Mouse (Mus musculus): ENCODE data around the gene Mroh8.
"Not testable (repeated sequence)": the region's sequence is repeated elsewhere in the genome, so short reads cannot be mapped to it uniquely, and the experiment has no call there.

The Mroh8 gene

DNA sequence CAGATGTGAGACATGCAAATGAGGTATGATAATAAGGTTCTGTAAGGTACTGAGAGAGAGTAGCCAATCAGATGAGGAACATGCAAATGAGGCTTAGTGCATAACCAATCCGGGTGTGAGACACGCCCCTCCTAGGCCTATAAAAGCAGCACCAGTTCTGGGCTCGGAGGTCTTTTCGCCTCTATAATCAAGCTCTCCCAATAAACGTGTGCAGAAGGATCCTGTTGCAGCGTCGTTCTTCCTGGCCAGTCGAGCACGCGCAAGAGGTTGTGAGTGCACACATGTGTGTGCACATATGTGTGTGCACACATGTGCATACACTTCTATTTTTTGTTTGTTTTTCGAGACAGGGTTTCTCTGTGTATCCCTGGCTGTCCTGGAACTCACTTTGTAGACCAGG lies 80.9 kb downstream of the Mroh8 start:
- not testable (repeated sequence) for DNase-seq (ENCODE audit: low spot score in 2 of 2)

DNA sequence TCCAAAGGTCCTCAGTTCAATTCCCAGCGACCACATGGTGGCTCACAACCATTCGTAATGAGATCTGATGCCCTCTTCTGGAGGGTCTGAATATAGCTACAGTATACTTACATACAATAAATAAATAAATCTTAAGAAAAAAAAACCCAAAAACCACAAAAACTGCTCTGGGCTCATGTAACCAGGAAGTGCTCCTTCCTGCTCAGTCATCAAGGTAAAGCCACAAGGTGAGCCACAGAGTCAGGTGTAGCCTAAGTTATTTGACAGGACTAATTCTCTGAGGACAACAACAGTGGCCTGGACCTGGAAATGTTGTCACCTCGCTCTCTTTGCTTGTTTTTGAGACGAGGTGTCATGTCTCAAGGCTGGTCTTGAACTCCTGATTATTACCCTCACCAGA lies 88.7 kb downstream of the Mroh8 start:
- no peak for DNase-seq (ENCODE audit: low spot score in 2 of 2)

DNA sequence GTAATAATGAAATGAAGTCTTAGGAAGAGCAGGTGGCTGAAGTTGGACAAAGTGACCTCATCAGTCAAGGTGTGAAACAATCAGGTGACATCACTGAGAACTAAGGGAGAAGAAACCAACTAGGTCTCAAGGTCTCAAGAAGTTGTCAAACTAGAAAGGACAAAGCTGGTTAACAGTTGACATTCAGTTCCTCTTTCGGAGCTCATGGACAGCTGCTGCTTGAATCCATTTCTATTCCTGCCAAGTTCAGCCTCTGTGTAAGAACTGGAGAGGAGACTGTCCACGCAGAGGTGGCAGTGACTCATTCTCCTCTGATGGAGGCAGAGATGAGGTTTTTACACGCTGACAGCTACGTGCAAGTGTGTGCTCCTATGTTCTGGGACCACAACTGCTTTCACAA lies 92.1 kb downstream of the Mroh8 start:
- no peak for DNase-seq (ENCODE audit: low spot score in 2 of 2)

DNA sequence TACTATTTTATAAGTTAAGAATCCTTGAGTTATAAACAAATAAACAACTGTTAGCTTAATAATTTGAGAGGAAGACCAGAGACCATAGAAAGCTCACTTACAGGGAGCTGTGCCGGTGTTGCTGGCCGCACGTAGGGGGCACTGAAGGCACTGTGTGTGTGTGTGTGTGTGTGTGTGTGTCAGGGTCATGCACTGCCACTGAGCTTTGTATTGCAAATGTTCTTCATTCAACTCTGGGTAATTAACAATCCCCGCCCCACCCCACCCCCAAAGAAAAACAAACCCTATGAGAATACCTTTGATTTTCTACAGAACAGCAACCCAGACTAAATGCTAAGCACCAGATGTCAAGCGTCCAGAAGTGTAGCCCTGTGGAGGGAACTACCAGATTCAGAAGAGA lies 92.8 kb downstream of the Mroh8 start:
- DNase-seq (ENCODE audit: low spot score in 2 of 2) = no peak

DNA sequence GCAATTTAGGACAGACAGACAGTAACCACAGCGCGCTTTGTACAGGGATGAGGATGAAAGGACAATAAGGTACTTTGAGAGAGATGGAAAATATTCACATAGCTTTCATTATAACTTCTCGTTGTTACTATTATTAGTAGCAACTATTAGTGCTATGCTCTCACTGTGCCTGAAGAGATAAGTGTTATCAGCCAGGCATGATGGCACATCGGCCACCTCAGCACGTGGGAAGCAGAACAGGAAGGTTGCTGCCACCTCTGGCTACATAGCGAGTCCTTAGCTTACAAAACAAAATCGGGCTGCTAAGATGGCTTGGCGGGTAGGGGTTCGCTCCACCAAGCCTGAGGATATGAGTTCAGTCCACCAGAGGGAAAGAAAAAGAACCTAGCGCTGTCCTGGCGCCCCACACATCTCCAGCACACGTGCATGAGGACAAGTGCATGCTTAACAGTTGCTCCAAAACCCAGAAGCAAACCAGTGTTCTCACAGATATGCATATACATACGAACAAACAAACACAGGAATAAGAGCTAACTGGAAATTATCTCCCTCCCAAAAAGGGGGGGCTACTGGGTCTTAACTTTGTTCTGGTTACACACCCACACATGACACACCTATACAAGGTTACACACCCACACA lies 94.2 kb downstream of the Mroh8 start:
- no peak for DNase-seq (ENCODE audit: low spot score in 2 of 2)

DNA sequence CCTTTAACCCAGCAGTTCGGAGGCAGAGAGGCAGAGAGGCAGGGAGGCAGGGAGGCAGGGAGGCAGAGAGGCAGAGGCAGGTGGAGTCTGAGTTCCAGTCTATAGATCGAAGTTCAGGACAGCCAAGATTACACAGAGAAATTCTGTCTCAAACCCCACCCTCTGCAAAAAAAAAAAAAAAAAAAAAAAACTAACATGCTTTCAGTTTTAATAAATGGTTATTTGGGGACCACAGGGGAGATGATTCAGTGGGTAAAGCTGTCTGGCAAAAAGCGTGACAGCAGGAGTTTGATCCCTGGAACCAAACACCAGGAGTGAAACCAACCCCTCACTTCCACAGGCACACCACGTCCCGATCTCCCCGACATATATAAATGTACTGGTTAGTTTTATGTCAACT lies 101.2 kb downstream of the Mroh8 start:
- DNase-seq (ENCODE audit: low spot score in 2 of 2) = no peak

DNA sequence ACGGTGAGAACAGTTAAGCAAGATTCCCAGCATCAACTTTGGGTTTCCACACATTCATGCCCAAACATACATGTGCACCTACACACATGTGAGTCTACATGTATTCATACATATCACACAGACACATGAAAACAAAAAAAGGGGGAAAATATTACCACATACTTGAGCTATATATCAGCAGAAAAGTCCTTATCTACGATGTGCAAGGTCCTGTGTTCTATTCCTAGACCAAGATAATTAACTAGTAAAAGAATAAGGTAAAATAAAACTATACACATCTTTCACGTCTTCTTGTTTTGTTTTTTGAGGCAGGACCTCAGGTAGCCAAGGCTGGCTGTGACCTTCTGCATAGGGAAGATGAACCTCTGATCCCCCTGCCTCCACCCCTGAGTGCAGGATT lies 103.1 kb downstream of the Mroh8 start:
- no peak for DNase-seq (ENCODE audit: low spot score in 2 of 2)

DNA sequence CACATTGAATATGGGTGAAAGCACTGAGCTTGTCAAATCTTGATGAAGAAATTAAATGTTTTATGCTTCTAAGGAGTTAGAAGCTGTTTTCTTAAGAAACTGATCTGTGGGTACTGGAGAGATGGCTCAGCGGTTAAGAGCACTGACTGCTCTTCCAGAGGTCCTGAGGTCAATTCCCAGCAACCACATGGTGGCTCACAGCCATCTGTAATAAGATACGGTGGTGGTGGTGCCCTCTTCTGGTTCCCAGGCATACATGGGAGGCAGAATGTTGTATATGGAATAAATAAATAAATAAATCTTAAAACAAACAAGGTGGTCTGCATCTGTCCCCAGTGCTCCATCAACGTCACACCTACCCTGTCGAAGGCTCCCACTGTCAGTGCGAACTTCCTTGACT lies 104.9 kb downstream of the Mroh8 start:
- DNase-seq (ENCODE audit: low spot score in 2 of 2) = no peak

DNA sequence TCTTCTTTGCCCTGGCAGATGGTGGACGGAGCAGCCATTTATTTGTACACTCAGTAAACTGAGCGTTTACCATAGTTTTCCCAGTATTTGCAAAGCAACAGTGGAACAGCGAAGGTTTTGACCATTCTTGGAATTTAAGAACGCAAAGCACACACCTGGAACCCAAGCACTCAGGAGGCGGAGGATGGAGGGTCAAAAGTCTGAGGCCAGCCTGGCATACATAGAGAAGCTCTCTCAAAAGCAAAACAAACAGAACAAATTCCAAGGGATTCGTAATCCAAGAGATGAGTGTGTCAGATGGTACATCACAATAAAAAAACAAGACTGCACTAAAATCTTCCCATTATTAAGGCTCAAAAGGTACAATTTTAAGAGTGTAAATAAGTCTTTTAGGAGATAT lies 105.8 kb downstream of the Mroh8 start:
- DNase-seq (ENCODE audit: low spot score in 2 of 2) = no peak

DNA sequence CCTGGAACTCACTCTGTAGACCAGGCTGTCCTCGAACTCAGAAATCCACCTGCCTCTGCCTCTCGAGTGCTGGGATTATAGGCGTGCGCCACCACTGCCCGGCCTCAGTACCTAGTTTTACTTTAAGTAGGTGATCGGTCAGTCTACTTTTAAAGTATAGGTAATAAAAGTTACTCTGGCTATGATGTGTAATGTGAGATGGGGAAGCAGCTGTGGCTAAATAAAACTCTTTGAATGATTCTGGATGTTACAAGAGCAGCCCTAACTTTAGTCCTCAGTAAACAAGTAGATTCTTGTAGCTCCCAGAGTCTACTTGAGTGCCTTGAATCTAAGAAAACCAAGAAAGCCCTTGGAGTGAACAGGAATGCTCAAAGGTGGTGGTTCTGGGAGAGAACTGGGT lies 106.4 kb downstream of the Mroh8 start:
- no peak for DNase-seq (ENCODE audit: low spot score in 2 of 2)

DNA sequence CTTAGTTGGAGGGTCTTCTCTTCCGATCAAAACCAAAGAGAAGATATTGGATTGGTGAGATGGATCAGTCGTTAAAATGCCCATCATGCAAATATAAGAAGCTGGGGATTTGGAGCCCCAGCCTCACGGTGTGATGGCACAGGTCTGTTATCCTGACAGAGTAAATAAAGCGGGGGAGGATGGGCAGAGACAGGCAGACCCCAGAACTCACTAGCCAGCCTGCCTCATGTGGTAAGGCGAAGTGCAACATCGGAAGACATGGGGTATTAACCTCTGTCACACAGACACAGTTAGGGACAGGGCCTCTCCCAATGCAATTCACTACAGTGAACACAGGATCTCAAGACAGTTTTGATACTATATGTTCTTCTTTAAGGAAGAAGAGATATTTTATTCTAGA lies 108.7 kb downstream of the Mroh8 start:
- DNase-seq (ENCODE audit: low spot score in 2 of 2) = no peak

DNA sequence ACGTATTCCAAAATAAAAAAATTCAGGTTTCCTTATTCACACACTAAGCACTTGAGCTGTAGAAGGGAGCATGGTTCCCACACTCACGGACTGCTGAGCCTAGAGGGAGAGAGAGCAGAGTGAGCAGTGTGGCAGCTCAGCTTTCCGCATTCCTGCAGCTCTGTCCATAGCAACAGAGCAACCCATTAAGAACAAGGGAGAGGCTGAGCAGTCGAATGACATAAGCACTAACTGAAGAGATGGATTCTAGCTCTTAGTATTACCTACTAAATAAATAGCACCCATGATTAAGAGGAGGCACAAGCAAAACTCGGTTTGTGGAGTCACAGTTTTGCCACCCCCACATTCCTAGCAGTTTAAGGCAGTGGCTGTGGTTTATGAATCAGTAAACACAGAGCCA lies 109.2 kb downstream of the Mroh8 start:
- DNase-seq (ENCODE audit: low spot score in 2 of 2) = no peak

DNA sequence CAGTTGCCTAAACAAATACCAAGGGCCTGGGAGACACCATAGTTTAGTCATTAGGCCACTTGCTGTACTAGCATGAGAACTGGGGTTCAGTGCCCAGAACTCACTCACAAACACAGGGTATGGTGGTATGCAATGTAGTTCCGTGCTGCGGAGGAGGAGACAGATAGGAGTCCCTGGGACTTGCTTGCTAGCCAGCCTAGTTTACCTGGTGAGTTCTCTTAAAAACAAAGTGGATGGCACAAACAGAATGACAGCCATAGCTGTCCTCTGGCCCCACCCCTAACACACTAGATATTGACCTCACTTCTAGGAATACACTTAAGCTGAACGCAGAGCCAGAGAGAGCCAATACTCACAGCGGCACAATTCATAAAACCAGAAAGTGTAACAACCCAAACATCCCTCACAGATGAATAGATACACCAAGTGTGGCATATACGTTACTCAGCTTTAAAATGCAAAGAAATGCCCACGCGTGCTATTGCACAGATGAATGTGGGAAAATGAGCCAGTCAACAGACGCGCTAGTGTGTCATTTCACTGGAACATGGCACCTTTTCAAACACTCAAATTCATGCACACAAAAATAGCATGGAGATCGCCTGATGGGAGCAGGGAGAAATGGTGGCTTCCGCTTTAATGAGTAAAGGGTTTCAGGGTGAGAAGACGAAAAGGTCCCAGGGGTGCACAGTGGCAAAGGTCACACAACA lies 112.8 kb downstream of the Mroh8 start:
- no peak for DNase-seq (ENCODE audit: low spot score in 2 of 2)

DNA sequence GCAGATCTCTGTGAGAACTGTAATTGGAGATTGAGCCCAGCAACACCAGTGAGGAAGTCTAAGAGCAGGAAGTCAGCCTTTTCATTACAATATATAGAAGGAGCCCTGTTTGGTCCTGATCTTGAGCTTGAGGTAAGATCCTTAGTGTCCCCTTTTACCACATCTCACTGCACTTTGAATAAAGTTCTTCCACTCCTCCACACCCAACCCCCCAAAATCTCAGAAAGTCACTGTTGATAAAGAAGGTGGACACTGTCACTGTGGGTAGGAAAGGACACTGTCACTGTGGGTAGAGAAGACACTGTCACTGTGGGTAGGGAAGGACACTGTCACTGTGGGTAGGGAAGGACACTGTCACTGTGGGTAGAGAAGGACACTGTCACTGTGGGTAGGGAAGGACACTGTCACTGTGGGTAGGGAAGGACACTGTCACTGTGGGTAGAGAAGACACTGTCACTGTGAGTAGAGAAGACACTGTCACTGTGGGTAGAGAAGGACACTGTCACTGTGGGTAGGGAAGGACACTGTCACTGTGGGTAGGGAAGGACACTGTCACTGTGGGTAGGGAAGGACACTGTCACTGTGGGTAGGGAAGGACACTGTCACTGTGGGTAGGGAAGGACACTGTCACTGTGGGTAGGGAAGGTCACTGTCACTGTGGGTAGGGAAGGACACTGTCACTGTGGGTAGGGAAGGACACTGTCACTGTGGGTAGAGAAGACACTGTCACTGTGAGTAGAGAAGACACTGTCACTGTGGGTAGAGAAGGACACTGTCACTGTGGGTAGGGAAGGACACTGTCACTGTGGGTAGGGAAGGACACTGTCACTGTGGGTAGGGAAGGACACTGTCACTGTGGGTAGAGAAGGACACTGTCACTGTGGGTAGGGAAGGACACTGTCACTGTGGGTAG lies 113.8 kb downstream of the Mroh8 start:
- DNase-seq (ENCODE audit: low spot score in 2 of 2) = not testable (repeated sequence)

DNA sequence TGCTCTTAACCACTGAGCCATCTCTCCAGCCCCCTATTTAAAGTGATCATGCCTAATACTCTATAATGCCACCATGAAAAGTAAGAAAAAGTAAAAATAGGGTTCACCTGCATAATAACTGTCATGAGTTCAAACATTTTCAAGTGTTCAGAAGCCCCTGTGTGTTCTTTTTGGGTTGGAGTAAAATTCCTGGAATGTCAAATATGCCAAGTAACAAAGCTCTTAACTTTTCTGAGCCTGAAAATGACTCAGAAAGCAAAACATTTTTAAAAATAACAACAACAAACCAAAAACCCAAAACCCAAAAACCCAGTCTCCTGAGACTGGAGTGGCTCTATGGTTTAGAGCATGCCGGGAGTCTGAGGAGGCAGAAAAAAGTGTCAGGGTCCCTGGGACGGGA lies 115.2 kb downstream of the Mroh8 start:
- no peak for DNase-seq (ENCODE audit: low spot score in 2 of 2)

All from natural killer cell, adult 2 months (primary cell).